ENCODE assay signal across 9 mouse cellular contexts in genomic region chr1:33684459-33684858, GRCm38 (mm10). TPM values are rescaled to one million over a fixed set of nuclear protein-coding genes. Genes with fewer than 3 reads are reported as not detected.
A peak's percentile ranks its signal among the peaks of the same experiment; 100 is the strongest.
DNase-seq lines count a peak whose midpoint lies in the region; ATAC-seq and TF ChIP-seq lines count a peak whose summit lies in the region.
"Had no signal": no experiment of that assay in that cellular context is flagged by ENCODE, and none has a peak within 500 bp of the region (broad histone marks: within the 10 kb centered on the region; RNA-seq: fewer than 3 reads in every experiment).

No protein-coding gene starts in this region.

- H3K4me2 ChIP-seq in intestine, postnatal 0 days (replicated peaks; ENCODE audit: low read depth) = no peak overlapping the region
- H3K4me2 ChIP-seq in intestine, embryonic 15.5 days (replicated peaks) = no peak overlapping the region
- H3K4me2 ChIP-seq: embryonic facial prominence, embryonic 13.5 days had no signal

- H3K4me1 ChIP-seq in intestine, postnatal 0 days (replicated peaks; ENCODE audit: control insufficient read depth, insufficient read depth, low read length) = no peaks in the 10 kb centered on the region
- H3K4me1 ChIP-seq in intestine, embryonic 15.5 days (replicated peaks) = no peaks in the 10 kb centered on the region
- H3K4me1 ChIP-seq in ES-Bruce4 (ENCODE audit: control insufficient read depth, insufficient read depth, low read length) = no peaks in the 10 kb centered on the region

- H3K9me3 ChIP-seq in intestine, postnatal 0 days (ENCODE audit: control insufficient read depth) = no peaks in the 10 kb centered on the region
- no peaks in the 10 kb centered on the region for H3K9me3 ChIP-seq in intestine, embryonic 15.5 days
- H3K9me3 ChIP-seq in ES-Bruce4 (replicated peaks; ENCODE audit: control insufficient read depth, insufficient read depth, low read length, poor library complexity, severe bottlenecking) = peaks cover 3% of the 10 kb centered on the region; the same call in 1 of the 2 replicates
- H3K9me3 ChIP-seq: embryonic facial prominence, embryonic 13.5 days had no signal

- no peak for ATAC-seq in intestine, postnatal 0 days
- ATAC-seq in intestine, embryonic 15.5 days = no peak

- no peak for TF ChIP-seq POLR2A in ES-Bruce4 (IDR thresholded peaks at IDR 0.05; ENCODE audit: insufficient read depth, low read length)

- DNase-seq in adrenal gland, postnatal 14 days = peak; percentile 35
- DNase-seq in lung, adult 18-20 months = peak; percentile 20 to 24
- DNase-seq in neural tube, embryonic 10.5 days (ENCODE audit: extremely low spot score, low spot score) = no peak
- DNase-seq in layer of hippocampus, postnatal 25 days (ENCODE audit: extremely low spot score in 1 of 2, low spot score in 1 of 2) = no peak
- DNase-seq in cerebellum, adult 9-10 months = no peak

- no peak overlapping the region for H3K27ac ChIP-seq in intestine, postnatal 0 days (ENCODE audit: low read depth, low read length)
- H3K27ac ChIP-seq in intestine, embryonic 15.5 days = no peak overlapping the region
- no peak overlapping the region for H3K27ac ChIP-seq in ES-Bruce4 (ENCODE audit: insufficient read depth, low read length)
- H3K27ac ChIP-seq: embryonic facial prominence, embryonic 13.5 days had no signal

- H3K36me3 ChIP-seq in intestine, postnatal 0 days (ENCODE audit: control insufficient read depth, insufficient read depth) = no peaks in the 10 kb centered on the region
- no peaks in the 10 kb centered on the region for H3K36me3 ChIP-seq in intestine, embryonic 15.5 days
- H3K36me3 ChIP-seq in ES-Bruce4 (ENCODE audit: control insufficient read depth, insufficient read depth, low read length, poor library complexity, severe bottlenecking) = no peaks in the 10 kb centered on the region
- H3K36me3 ChIP-seq: embryonic facial prominence, embryonic 13.5 days had no signal

- no peak for TF ChIP-seq EP300 in ES-Bruce4 (IDR thresholded peaks at IDR 0.05; ENCODE audit: insufficient read depth, low read depth, low read length)

- no peak overlapping the region for H3K4me3 ChIP-seq in intestine, postnatal 0 days (ENCODE audit: low read depth, low read length)
- H3K4me3 ChIP-seq in intestine, embryonic 15.5 days (replicated peaks) = no peak overlapping the region
- H3K4me3 ChIP-seq in ES-Bruce4 (ENCODE audit: low read depth, low read length) = no peak overlapping the region
- H3K4me3 ChIP-seq: embryonic facial prominence, embryonic 13.5 days had no signal

- H3K9ac ChIP-seq in intestine, postnatal 0 days (ENCODE audit: low read depth, low read length) = no peak overlapping the region
- H3K9ac ChIP-seq in intestine, embryonic 15.5 days = no peak overlapping the region
- no peak overlapping the region for H3K9ac ChIP-seq in ES-Bruce4 (ENCODE audit: low read depth, poor library complexity, severe bottlenecking)
- H3K9ac ChIP-seq: embryonic facial prominence, embryonic 13.5 days had no signal

- 69% methylated on average over 8 of the region's 8 CpGs for WGBS in intestine, postnatal 0 days
- WGBS in intestine, embryonic 15.5 days = 76% methylated on average over 8 of the region's 8 CpGs

- peak; percentile 72 for TF ChIP-seq CTCF in intestine, postnatal 0 days (IDR thresholded peaks at IDR 0.05; ENCODE audit: low read depth)
- TF ChIP-seq CTCF in ES-Bruce4 (IDR thresholded peaks at IDR 0.05; ENCODE audit: low read depth, low read length) = peak; percentile 20

- H3K27me3 ChIP-seq in intestine, postnatal 0 days (replicated peaks; ENCODE audit: control insufficient read depth, insufficient read depth, low read length) = no peaks in the 10 kb centered on the region
- H3K27me3 ChIP-seq in intestine, embryonic 15.5 days (replicated peaks) = no peaks in the 10 kb centered on the region
- no peaks in the 10 kb centered on the region for H3K27me3 ChIP-seq in ES-Bruce4 (ENCODE audit: control insufficient read depth, insufficient read depth, low read length, poor library complexity, severe bottlenecking)
- H3K27me3 ChIP-seq: embryonic facial prominence, embryonic 13.5 days had no signal

RNA-seq across cellular contexts. Expression of gene Prim2, which starts 14.9 kb away (rescaled TPM):
- polyA plus RNA-seq in intestine, postnatal 0 days (2015; fragmentation: Nextera tagmentation; extraction: Ambion mirVana) = 8.4 and 8.8 TPM in 2 replicates
- polyA plus RNA-seq in intestine, embryonic 15.5 days (2015; fragmentation: Nextera tagmentation; extraction: Ambion mirVana) = 29.7 and 30.8 TPM in 2 replicates
- 38.4 and 39.3 TPM in 2 replicates for polyA plus RNA-seq in ES-Bruce4 (2011; ENCODE audit: insufficient read depth, insufficient read length, low read depth, missing spikeins)
- 8.4 and 8.5 TPM in 2 replicates for total RNA-seq in adrenal gland, postnatal 14 days (2021)
- total RNA-seq in layer of hippocampus, postnatal 25 days (2021) = 1 to 10 TPM; 5.1 to 5.2 TPM

RNA-seq across cellular contexts. Expression of gene Rab23, which starts 35.2 kb away (rescaled TPM):
- polyA plus RNA-seq in intestine, postnatal 0 days (2015; fragmentation: Nextera tagmentation; extraction: Ambion mirVana) = 9.7 and 11.5 TPM in 2 replicates
- polyA plus RNA-seq in intestine, embryonic 15.5 days (2015; fragmentation: Nextera tagmentation; extraction: Ambion mirVana) = 18.1 and 19.1 TPM in 2 replicates
- polyA plus RNA-seq in ES-Bruce4 (2011; ENCODE audit: insufficient read depth, insufficient read length, low read depth, missing spikeins) = 43.6 and 46.8 TPM in 2 replicates
- total RNA-seq in adrenal gland, postnatal 14 days (2021) = 12.0 and 15.2 TPM in 2 replicates
- total RNA-seq in layer of hippocampus, postnatal 25 days (2021) = 10 to 100 TPM; 24.0 to 25.3 TPM

Comparison
In these comparisons a context has a peak if more than half of its experiments do, and no peak if none do; other contexts are left out.
1. DNase-seq: peak in adrenal gland, postnatal 14 days (single experiment) and lung, adult 18-20 months (2 of 2); none in neural tube, embryonic 10.5 days (single experiment), layer of hippocampus, postnatal 25 days (0 of 2) and cerebellum, adult 9-10 months (single experiment).